Mouse (Mus musculus): ENCODE results near the gene Rassf4.

Rassf4 gene

GRCm38 (mm10) chr6:116673471-116674282, at the start of gene Rassf4:
Gene Rassf4 (minus strand): TSS chr6:116673952.
- peak; percentile 88 to 92 for DNase-seq (ENCODE audit: low spot score in 2 of 2)

DNA sequence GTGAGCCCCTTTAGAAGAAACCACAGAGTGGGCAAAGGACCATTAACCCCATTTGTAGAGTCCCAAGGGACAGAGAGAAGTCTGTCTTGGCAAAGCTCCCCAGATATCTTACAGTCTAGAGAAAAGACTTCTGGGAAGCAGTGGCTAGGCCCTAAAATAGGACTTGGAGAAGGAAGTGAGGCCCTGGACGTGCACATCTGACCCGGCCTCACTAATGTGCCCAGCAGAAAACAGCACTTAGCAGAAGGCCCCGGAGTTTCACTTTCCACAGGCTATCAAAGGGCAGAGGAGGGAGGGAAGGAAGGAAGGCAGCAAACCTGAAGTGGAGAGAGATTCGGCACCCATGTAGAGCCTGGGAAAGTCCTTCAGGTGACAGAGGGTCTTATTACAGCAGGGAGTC, 45.2 kb upstream of the Rassf4 start:
- DNase-seq (ENCODE audit: low spot score in 2 of 2): no peak

DNA sequence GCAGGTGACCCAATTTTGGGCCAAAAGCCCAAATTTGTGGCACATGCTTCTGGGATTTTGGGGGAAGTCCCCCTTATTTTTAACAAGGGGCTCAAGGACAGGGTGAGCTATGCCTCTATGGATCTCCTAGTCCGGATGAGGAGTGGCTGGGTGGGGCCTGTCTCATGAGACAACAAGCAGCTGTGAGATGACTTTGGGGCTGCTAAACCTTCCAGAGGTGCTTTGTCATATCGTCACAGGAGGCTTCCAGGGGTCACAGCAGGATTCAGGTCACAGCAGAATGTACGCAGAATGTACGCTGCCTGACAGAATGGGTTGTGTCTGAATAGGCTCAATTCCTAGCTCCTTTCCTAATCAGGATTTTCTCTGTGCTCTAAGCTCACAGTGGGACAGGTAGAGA, 44.6 kb upstream of the Rassf4 start:
- no peak for DNase-seq (ENCODE audit: low spot score in 2 of 2)

DNA sequence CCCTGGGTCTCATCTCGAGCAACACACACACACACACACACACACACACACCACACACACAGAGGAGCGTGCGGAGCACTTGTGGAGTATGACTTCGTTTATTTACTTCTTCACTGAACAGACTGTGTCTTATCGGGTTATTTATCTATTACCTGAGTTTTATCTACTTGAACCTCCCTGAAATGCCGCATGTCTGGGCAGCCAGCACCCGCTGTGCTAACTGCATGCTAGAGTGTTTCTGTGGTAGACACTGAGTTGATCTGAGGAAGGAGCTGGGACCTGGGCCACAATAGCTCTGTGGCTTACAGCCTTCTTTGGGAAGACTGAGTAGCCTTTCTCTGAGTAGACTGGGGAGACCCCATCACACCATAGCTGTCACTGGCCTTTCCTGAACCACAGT, 44.1 kb upstream of the Rassf4 start:
- no peak for DNase-seq (ENCODE audit: low spot score in 2 of 2)

- no peak for DNase-seq (ENCODE audit: low spot score in 2 of 2)
Observed at GRCm38 (mm10) chr6:116716666-116717065, 42.9 kb upstream of the Rassf4 start, which contains the start of gene Tmem72. Gene Tmem72 (minus strand): TSS chr6:116716913.

GRCm38 (mm10) chr6:116715166-116715565, 41.4 kb upstream of the Rassf4 start:
- DNase-seq (ENCODE audit: low spot score in 2 of 2): no peak

DNA sequence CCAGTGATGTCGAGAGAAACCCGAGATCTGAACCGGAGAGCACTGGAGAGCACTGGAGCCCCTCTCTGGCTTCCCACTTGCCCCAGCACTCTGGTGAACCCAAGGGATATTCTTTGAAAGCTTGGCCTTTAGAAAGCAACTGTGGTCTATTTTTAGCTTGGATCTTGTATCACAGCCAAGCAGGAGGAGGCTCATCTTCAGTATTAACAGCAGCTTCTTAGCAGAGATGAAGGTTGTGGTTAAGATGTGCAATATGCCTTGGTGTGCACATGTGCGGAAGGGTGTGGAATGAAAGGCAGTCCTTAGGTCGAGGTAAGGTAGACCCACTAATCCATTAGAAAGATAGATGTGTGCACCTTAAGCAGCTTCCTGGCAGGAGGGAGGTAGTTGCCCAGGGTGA, 40.8 kb upstream of the Rassf4 start:
- no peak for DNase-seq (ENCODE audit: low spot score in 2 of 2)

- DNase-seq (ENCODE audit: low spot score in 2 of 2): no peak
Observed at GRCm38 (mm10) chr6:116713966-116714365, 40.2 kb upstream of the Rassf4 start.

- DNase-seq (ENCODE audit: low spot score in 2 of 2): no peak
Observed at GRCm38 (mm10) chr6:116712503-116712902, 38.8 kb upstream of the Rassf4 start.

GRCm38 (mm10) chr6:116712062-116712461, 38.3 kb upstream of the Rassf4 start:
- no peak for DNase-seq (ENCODE audit: low spot score in 2 of 2)

DNA sequence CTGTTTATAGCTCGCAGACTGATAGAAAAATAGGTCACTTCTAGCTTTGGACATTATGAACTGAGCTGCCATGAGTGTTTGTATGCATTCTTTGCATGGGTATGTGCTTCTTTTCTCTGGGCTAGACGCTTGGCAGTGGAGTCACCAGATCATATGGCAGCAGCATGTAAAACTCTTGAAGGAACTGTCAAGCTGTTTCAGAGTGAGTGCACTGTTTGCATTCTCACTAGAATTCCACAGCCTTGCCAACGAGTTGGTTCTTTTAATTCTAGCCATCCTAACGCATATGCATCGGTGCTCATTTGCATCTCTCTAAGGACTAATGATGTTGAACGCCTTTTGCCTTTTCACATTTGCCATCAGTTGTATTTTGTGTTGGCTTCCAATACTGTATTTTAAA, 30.6 kb upstream of the Rassf4 start:
- DNase-seq (ENCODE audit: low spot score in 2 of 2): no peak

GRCm38 (mm10) chr6:116700821-116701220, 27.1 kb upstream of the Rassf4 start:
- DNase-seq (ENCODE audit: low spot score in 2 of 2): no peak

DNA sequence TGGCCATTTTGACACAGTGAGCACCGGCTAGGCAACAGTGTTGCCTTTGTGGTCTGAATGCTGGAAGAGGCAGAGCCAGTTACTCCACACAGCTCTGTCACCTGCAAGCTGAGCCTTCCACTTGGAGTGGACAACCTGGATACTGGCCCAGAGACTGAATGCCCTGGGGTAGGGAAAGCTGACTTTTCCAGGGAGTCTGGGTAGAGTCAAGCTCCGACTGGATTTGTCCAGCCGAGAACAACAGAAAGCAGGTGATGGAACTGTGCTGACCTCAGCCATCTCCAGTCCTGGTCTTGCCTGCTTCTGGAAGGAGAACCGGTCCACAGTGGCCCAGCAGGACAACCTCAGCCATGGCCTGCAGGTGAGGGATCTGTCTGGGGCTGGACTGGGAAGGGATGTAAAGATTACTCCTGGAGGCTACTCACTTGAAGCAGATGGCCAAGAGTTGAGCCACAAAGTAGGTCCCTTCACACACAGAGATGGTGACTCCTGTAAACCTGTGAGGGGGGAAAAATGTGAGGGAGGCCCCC, 24.2 kb upstream of the Rassf4 start:
- no peak for DNase-seq (ENCODE audit: low spot score in 2 of 2)

- DNase-seq (ENCODE audit: low spot score in 2 of 2): peak in 1 of 2 experiments; percentile 10
Observed at GRCm38 (mm10) chr6:116697413-116697812, 23.7 kb upstream of the Rassf4 start.

DNA sequence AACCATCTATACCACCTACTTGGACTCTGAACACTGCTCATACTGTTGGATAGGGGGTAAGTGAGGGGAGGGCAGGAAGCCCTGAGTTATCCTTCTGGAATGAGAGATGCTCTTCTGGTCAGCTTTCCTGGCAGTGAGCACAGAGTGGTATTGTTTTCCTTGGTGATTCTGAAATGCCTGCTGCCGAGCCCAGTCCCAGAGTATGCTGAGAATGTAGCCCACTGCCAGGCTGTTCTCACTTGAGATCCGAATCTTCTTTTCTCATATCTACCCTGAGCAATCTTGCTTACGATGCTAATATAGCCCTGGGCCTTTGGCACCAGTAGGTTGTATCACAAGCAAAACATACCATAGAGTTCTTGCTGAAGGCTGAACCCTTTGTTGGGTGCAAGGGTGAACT, 20.6 kb upstream of the Rassf4 start:
- no peak for DNase-seq (ENCODE audit: low spot score in 2 of 2)

- no peak for DNase-seq (ENCODE audit: low spot score in 2 of 2)
Observed at GRCm38 (mm10) chr6:116693639-116694038, 19.9 kb upstream of the Rassf4 start.

DNA sequence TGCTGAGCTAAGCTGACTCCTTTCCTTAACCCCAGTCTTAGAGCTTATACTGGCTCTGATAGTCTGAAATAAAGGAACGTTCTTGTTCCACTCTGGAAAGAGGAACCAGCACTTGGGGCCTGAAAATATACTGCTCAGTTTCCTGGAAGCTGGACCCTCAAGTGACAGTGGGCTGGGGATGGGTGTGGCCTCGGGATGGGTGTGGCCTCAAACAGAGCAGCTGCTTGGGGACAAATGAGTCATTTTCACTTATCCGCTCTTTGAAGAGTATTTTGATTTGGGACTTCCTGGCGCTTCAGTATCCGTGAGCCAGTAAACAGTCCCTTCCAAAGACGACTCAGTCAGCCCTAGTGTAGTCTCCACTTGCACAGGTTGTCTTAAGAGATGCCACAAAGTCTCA, 8.6 kb upstream of the Rassf4 start:
- peak; percentile 34 to 67 for DNase-seq (ENCODE audit: low spot score in 2 of 2)

- peak in 1 of 2 experiments; percentile 63 for DNase-seq (ENCODE audit: low spot score in 2 of 2)
Observed at GRCm38 (mm10) chr6:116679563-116680288, 6.0 kb upstream of the Rassf4 start.

- DNase-seq (ENCODE audit: low spot score in 2 of 2): no peak
Observed at GRCm38 (mm10) chr6:116677321-116677720, 3.6 kb upstream of the Rassf4 start.

DNA sequence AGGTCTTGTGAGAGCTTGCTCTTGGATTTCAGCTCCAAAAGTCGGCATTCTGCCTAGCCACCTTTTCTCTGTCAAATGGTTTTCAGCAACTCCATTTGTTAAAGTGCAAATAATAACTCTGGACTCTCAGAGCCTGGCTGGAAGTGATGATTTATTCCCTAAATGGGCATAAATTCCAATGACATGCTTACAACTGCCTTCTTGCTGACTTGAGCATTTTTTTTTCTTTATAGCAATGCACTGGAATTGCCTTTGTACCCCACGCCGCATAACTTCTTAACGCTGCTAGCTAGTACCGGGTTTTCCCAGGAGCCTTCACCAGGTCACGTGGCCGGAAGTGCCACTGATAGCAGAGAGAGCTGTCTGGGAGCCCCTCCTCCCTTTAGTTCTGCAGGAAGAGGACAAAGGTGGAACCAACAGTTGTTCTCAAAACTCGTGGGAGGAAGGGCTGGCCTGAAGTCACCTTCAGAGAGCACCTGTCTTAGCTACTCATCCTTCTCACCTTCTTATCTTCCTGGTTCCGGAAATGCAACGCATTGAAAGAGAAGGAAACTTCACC, 2.7 kb upstream of the Rassf4 start:
- no peak for DNase-seq (ENCODE audit: low spot score in 2 of 2)

DNA sequence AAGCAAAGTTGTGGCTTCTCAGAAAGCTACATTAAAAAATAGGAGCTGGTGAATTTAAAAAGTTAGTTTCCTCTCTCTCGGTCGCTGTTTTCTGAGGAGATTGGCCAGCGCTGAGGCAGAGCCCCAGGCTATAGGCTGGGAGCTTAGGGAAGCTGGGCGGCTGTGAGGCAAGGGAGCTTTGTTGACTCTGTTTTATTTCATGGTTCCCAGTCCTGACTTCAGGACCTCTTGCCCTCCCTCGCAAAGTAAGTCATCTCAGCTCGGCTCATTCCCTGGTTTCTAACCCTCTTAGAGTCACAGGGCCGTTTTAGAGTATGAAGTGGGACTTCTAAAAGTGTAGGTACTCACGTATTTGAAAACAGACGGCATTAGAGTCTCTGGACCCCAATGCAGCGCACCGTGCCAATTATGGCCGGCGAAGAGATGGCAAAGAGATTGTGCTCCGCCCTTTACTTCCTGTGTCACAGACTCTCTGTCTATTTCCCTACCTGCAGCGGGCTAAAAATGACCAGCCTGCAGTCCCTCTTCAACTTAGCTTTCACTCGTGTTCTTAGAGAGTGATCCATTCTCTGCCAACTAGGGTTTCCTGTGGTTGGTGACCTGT, 633 bp upstream of the Rassf4 start:
- peak; percentile 31 to 33 for DNase-seq (ENCODE audit: low spot score in 2 of 2)

GRCm38 (mm10) chr6:116672349-116672748, 1.4 kb downstream of the Rassf4 start:
- DNase-seq (ENCODE audit: low spot score in 2 of 2): no peak

Measured in natural killer cell, adult 2 months (primary cell).